Mouse (Mus musculus) embryonic facial prominence, embryonic 15.5 days (tissue): ENCODE results near the gene Map3k5. TPM values are rescaled to one million over a fixed set of nuclear protein-coding genes. Genes with fewer than 3 reads are reported as not detected.
A peak's percentile ranks its signal among the peaks of the same experiment; 100 is the strongest.
"Not testable (repeated sequence)": the region's sequence is repeated elsewhere in the genome, so short reads cannot be mapped to it uniquely, and the experiment has no call there.

Experiments
- ATAC-seq: fragments of 200-750 bp; cut with Nextera tagmentation; 2 replicates; pipeline ENCODE4 v1.8.0; 2017; ENCODE audit warnings: low read depth, moderate TSS enrichment; ENCODE audit not compliant: insufficient number of reproducible peaks, low FRiP score, low TSS enrichment
- H3K27ac ChIP-seq: fragments of 300-500 bp; sonication (generic); replicated peaks from 2 replicates; pipeline ENCODE4 v1.5.1; 2015; ENCODE audit warnings: mild to moderate bottlenecking, inconsistent platforms
- H3K27me3 ChIP-seq: fragments of 300-500 bp; sonication (generic); 2 replicates; pipeline ENCODE4 v1.6.1; 2015; ENCODE audit warnings: inconsistent platforms
- H3K36me3 ChIP-seq: fragments of 300-500 bp; sonication (generic); 2 replicates; pipeline ENCODE4 v1.6.1; 2015; ENCODE audit warnings: mild to moderate bottlenecking, inconsistent platforms
- H3K4me1 ChIP-seq: fragments of 300-500 bp; sonication (generic); 2 replicates; pipeline ENCODE4 v1.6.1; 2015; ENCODE audit warnings: inconsistent platforms
- H3K4me2 ChIP-seq: fragments of 300-500 bp; sonication (generic); replicated peaks from 2 replicates; pipeline ENCODE4 v1.6.1; 2015; ENCODE audit warnings: mild to moderate bottlenecking, inconsistent platforms
- H3K4me3 ChIP-seq: fragments of 300-500 bp; sonication (generic); replicated peaks from 2 replicates; pipeline ENCODE4 v1.5.1; 2015; ENCODE audit warnings: mild to moderate bottlenecking, inconsistent platforms
- H3K9ac ChIP-seq: fragments of 300-500 bp; sonication (generic); 2 replicates; pipeline ENCODE4 v1.6.1; 2015; ENCODE audit warnings: inconsistent platforms
- H3K9me3 ChIP-seq: fragments of 300-500 bp; sonication (generic); replicated peaks from 2 replicates; pipeline ENCODE4 v1.6.1; 2016; ENCODE audit warnings: inconsistent platforms
- WGBS: fragments of 180-500 bp; shearing (Covaris S2); methylation state at CpG from one replicate; pipeline ENCODE4 v1.1.7; 2015; 5-methylcytosine and 5-hydroxymethylcytosine counted together
- polyA plus RNA-seq: library from polyadenylated mRNA; unstranded; fragments of >200 nt; fragmentation: Nextera tagmentation; extraction: Ambion mirVana; gene quantifications from 2 replicates; pipeline ENCODE4 v1.2.1, GENCODE M21; 2015

Map3k5 gene
- polyA plus RNA-seq, 1 experiment from 2014 or later: 2.1 TPM

DNA sequence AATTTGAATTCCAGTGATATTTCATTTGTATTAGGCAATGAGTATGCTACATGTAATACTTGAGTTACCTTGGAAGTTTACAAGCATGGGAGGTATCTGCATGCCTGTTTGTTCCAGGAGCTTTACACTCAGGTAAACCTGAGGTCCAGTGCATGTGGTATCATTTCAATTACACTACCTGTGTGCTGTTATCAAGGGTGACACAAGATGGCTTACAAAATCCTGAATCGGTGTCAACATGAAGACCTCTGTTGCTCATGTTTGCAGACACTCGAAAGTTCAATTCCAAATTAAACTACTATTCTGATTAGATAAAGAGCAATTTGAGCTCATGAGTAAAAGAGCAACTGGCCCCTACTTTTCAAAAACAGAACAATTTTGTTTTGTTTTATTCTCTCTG, 23.8 kb upstream of the Map3k5 start:
- no peak for ATAC-seq
- no peak overlapping the region for H3K4me3 ChIP-seq
- H3K27ac ChIP-seq: no peak overlapping the region
- WGBS: 79% methylated on average over 2 of the region's 2 CpGs
- H3K4me2 ChIP-seq: no peak overlapping the region
- H3K9ac ChIP-seq: no peak overlapping the region
- H3K4me1 ChIP-seq: no peaks in the 10 kb centered on the region
- H3K27me3 ChIP-seq: 0 out of 2 replicates have a peak, but pooled peaks cover 3% of the 10 kb centered on the region
- no peaks in the 10 kb centered on the region for H3K36me3 ChIP-seq
- no peaks in the 10 kb centered on the region for H3K9me3 ChIP-seq

- Histone ChIP-seq H3K4me2 (no peak overlapping the region), H3K4me3 (no peak overlapping the region), H3K27me3 (0 out of 2 replicates have a peak, but pooled peaks cover 3% of the 10 kb centered on the region), H3K9me3 (no peaks in the 10 kb centered on the region), H3K27ac (no peak overlapping the region), H3K36me3 (no peaks in the 10 kb centered on the region), H3K9ac (no peak overlapping the region), H3K4me1 (no peaks in the 10 kb centered on the region)
- WGBS: 23% methylated on average over 1 of the region's 1 CpGs
- no peak for ATAC-seq
Measured at GRCm38 (mm10) chr10:19911583-19911982, 22.7 kb upstream of the Map3k5 start.

DNA sequence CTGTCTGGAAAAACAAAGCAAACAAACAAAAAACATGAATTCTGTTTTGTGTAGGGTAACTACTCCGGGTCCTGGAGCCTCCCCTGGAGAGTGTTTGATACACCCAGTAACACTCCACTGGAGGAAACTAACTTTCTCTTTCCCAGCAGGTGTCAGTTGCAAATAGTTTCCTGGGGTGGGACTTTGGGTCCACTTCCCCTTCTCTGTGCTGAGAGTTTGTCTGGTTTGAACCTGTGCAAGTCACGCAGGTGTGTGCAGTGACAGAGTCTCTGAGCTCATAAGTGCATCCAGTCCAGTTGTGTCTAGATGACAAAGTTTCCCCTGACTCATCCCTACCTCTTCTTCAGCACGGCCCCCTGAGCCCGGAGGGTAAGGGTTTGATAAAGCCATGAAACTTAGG, 20.5 kb upstream of the Map3k5 start:
- ATAC-seq: no peak
- H3K9me3 ChIP-seq: no peaks in the 10 kb centered on the region
- WGBS: 80% methylated on average over 4 of the region's 4 CpGs
- H3K9ac ChIP-seq: no peak overlapping the region
- H3K4me3 ChIP-seq: no peak overlapping the region
- no peak overlapping the region for H3K4me2 ChIP-seq
- H3K36me3 ChIP-seq: no peaks in the 10 kb centered on the region
- 0 out of 2 replicates have a peak, but pooled peaks cover 3% of the 10 kb centered on the region for H3K27me3 ChIP-seq
- no peak overlapping the region for H3K27ac ChIP-seq
- H3K4me1 ChIP-seq: no peaks in the 10 kb centered on the region

DNA sequence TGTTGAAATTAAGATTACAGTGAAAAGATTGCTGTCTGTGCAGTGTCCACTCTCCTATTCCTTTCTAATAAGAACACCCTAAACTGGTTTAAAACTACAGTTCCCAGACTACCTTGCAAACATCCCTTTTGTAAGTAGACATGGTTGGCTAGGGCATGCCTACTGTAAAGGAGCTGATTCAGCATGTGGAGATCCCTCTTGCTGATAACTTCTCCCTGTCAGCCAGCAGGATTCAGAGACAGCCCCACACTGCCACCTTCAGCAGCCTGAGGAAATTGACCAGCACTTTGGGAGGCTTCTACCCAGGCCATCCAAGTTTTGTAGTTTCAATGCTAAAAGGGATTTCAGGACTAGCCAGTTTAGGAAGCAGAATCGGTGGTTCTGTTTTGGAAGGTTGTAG, 19.0 kb upstream of the Map3k5 start:
- Histone ChIP-seq H3K27ac (no peak overlapping the region), H3K4me2 (no peak overlapping the region), H3K9ac (no peak overlapping the region), H3K4me1 (no peaks in the 10 kb centered on the region), H3K4me3 (no peak overlapping the region), H3K27me3 (no peaks in the 10 kb centered on the region), H3K9me3 (no peaks in the 10 kb centered on the region), H3K36me3 (no peaks in the 10 kb centered on the region)
- WGBS: 44% methylated on average over 1 of the region's 1 CpGs
- no peak for ATAC-seq

DNA sequence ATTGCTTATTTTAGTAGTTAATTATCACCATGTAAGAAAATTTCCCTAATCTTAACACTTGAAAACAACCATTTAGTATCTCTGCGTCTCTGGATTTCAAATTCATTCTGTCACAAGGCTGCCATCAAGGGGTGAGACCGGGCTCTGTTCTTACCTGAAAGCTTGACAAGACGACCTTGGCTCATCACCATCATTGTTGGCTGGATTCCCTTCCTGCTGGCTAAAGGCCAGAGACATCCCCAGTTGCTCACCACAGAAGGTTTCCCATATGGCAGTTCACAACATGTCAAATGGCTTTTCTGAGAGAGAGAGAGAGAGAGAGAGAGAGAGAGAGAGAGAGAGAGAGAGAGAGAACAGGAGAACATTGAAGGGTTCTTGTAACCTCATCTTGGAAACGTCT, 11.9 kb upstream of the Map3k5 start:
- WGBS: 49% methylated on average over 4 of the region's 4 CpGs

GRCm38 (mm10) chr10:19924256-19924655, 10.0 kb upstream of the Map3k5 start:
- 73% methylated on average over 2 of the region's 2 CpGs for WGBS
- H3K4me3 ChIP-seq: no peak overlapping the region
- ATAC-seq: no peak

More for the DNA sequence above, 11.9 kb upstream of the Map3k5 start:
- H3K9me3 ChIP-seq: no peaks in the 10 kb centered on the region
- H3K27ac ChIP-seq: no peak overlapping the region
- no peaks in the 10 kb centered on the region for H3K27me3 ChIP-seq
- no peak overlapping the region for H3K4me2 ChIP-seq
- no peaks in the 10 kb centered on the region for H3K36me3 ChIP-seq
- no peak overlapping the region for H3K9ac ChIP-seq
- no peak for ATAC-seq
- no peak overlapping the region for H3K4me3 ChIP-seq
- no peaks in the 10 kb centered on the region for H3K4me1 ChIP-seq

DNA sequence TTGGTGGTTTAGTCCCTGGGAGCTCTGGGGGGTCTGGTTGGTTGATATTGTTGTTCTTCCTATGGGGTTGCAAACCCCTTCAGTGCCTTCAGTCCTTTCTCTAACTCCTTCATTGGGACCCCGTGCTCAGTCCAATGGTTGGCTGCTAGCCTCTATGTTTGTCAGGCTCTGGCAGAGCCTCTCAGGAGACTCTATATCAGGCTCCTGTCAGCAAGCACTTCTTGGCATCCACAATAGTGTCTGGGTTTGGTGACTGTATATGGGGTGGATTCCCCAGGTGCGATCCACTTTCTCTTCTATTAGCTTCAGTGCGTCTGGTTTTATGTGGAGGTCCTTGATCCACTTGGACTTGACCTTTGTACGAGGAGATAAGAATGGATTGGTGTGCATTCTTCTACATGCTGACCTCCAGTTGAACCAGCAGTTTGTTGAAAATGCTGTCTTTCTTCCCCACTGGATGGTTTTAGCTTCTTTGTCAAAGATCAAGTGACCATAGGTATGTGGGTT, 7.8 kb upstream of the Map3k5 start:
- not testable (repeated sequence) for H3K4me3 ChIP-seq, ATAC-seq, H3K9ac ChIP-seq, H3K9me3 ChIP-seq, H3K27me3 ChIP-seq, H3K4me2 ChIP-seq, H3K27ac ChIP-seq, H3K4me1 ChIP-seq, H3K36me3 ChIP-seq
- WGBS: 89% methylated on average over 4 of the region's 4 CpGs

More at GRCm38 (mm10) chr10:19924256-19924655, 10.0 kb upstream of the Map3k5 start:
- no peak overlapping the region for H3K27ac ChIP-seq
- H3K9ac ChIP-seq: no peak overlapping the region
- H3K4me1 ChIP-seq: no peaks in the 10 kb centered on the region
- H3K36me3 ChIP-seq: no peaks in the 10 kb centered on the region
- H3K9me3 ChIP-seq: no peaks in the 10 kb centered on the region
- no peaks in the 10 kb centered on the region for H3K27me3 ChIP-seq
- no peak overlapping the region for H3K4me2 ChIP-seq

GRCm38 (mm10) chr10:19928205-19928604, 6.1 kb upstream of the Map3k5 start:
- H3K4me2 ChIP-seq: no peak overlapping the region
- H3K27ac ChIP-seq: no peak overlapping the region
- H3K4me3 ChIP-seq: no peak overlapping the region
- 67% methylated on average over 1 of the region's 1 CpGs for WGBS
- no peaks in the 10 kb centered on the region for H3K9me3 ChIP-seq
- no peak for ATAC-seq
- no peaks in the 10 kb centered on the region for H3K27me3 ChIP-seq
- no peak overlapping the region for H3K9ac ChIP-seq
- no peaks in the 10 kb centered on the region for H3K36me3 ChIP-seq
- H3K4me1 ChIP-seq: peaks cover 3% of the 10 kb centered on the region; the same call in 1 of the 2 replicates

DNA sequence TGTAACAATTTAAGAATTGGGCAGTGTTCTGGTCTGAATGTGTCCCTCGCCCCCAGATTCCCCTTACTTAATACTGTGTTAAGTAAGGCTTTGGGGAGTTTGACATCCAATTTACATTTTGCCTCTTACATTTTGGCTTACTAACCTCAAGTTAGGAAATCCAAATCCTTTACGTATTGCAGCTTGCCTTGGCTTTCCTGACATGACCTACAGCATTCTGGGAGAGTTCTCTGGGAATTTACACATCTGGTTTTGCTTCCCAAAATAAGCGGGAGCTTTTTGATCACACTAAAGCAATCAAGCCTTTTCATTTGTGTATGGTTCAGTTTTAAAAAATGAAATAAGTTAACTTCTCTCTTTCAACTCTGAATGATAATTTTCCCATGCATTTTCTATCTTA, 1.3 kb upstream of the Map3k5 start:
- no peaks in the 10 kb centered on the region for H3K36me3 ChIP-seq
- no peak overlapping the region for H3K27ac ChIP-seq
- H3K27me3 ChIP-seq: no peaks in the 10 kb centered on the region
- ATAC-seq: no peak
- peaks cover 8% of the 10 kb centered on the region for H3K4me1 ChIP-seq
- no peak overlapping the region for H3K9ac ChIP-seq
- H3K4me2 ChIP-seq: peak overlapping the region; percentile 96
- 21% methylated on average over 3 of the region's 3 CpGs for WGBS
- H3K9me3 ChIP-seq: no peaks in the 10 kb centered on the region
- H3K4me3 ChIP-seq: no peak overlapping the region

DNA sequence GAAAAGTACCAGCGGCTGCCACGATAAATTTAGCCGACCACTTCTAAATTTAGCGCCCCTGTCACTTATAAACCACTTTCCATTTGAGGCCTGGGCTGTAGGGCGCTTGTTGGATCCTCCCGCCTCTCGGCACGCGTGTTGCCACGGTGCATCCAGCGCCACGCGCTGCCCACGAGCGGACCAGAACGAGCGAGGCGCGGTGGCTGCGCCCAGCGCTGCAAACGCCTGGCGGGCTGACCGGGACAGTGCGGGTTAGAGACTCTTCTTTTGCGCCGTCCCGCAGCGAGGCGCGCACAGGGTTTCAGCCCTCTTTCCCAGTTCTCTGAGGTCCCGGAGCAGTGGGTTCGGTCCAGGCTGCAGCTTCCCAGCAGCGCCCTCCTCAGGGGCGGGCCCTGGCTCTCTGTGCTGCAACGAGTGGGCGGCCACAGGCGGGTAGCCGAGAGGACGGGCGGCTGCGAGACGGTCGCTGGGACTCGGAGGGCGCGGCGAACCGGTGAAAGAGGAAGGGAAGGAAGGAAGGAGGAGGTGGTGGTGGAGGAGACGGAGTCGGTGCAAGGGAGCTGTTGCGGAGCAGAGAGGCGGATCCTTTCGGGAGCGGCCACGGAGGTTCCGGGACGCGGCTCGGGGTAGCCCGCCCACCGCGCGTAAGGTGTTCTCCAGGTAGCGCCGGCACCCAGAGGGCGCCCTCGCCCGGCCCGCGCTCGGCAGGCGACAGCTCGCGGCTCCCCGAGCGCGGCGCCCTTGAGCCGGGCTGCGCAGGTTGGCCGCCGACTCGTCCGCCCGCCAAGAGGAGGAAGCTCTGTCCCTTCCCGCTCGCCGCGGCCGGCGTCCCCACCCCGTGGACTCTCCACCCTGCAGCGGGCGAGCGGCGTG, 525 bp upstream of the Map3k5 start:
- H3K9me3 ChIP-seq: no peaks in the 10 kb centered on the region
- H3K27me3 ChIP-seq: no peaks in the 10 kb centered on the region
- under 1% methylated on average over 87 of the region's 97 CpGs for WGBS
- peak overlapping the region; percentile 76 for H3K4me3 ChIP-seq
- peak overlapping the region; percentile 54 for H3K9ac ChIP-seq
- H3K36me3 ChIP-seq: no peaks in the 10 kb centered on the region
- H3K27ac ChIP-seq: peak overlapping the region; percentile 72
- peak overlapping the region; percentile 96 for H3K4me2 ChIP-seq
- H3K4me1 ChIP-seq: peaks cover 8% of the 10 kb centered on the region
- peak; percentile 89 for ATAC-seq

- Histone ChIP-seq H3K27ac (no peak overlapping the region), H3K4me2 (peak overlapping the region; percentile 96), H3K4me3 (peak overlapping the region; percentile 76), H3K9me3 (no peaks in the 10 kb centered on the region), H3K4me1 (peaks cover 8% of the 10 kb centered on the region), H3K9ac (no peak overlapping the region), H3K36me3 (no peaks in the 10 kb centered on the region), H3K27me3 (no peaks in the 10 kb centered on the region)
- no peak for ATAC-seq
- WGBS: 4% methylated on average over 10 of the region's 10 CpGs
Measured at GRCm38 (mm10) chr10:19935295-19935623, 987 bp downstream of the Map3k5 start.
